Mouse (Mus musculus): Measurements from ENCODE around the gene Cabin1. TPM values are rescaled to one million over a fixed set of nuclear protein-coding genes. Genes with fewer than 3 reads are reported as not detected.
A peak's percentile ranks its signal among the peaks of the same experiment; 100 is the strongest.

The Cabin1 gene
- polyA plus RNA-seq, 1 experiment from 2014 or later = 39.7 TPM

- Histone ChIP-seq H3K9me3 (no peaks in the 10 kb centered on the region), H3K27me3 (no peaks in the 10 kb centered on the region), H3K27ac (no peak overlapping the region), H3K36me3 (peaks cover 54% of the 10 kb centered on the region), H3K4me1 (replicated peaks) (peaks cover 17% of the 10 kb centered on the region), H3K9ac (replicated peaks) (no peak overlapping the region), H3K4me3 (replicated peaks) (no peak overlapping the region), H3K4me2 (replicated peaks) (no peak overlapping the region)
- no peak for ATAC-seq
- WGBS = 74% methylated on average over 3 of the region's 3 CpGs
Observed at GRCm38 (mm10) chr10:75707901-75708632, 56.1 kb downstream of the Cabin1 start.

GRCm38 (mm10) chr10:75706632-75707216, 57.4 kb downstream of the Cabin1 start:
- 83% methylated on average over 8 of the region's 8 CpGs for WGBS
- H3K4me2 ChIP-seq (replicated peaks) = no peak overlapping the region
- ATAC-seq = no peak

GRCm38 (mm10) chr10:75705681-75706400, 58.3 kb downstream of the Cabin1 start:
- no peak overlapping the region for H3K27ac ChIP-seq
- H3K4me3 ChIP-seq (replicated peaks) = no peak overlapping the region
- no peak overlapping the region for H3K9ac ChIP-seq (replicated peaks)
- H3K36me3 ChIP-seq = peaks cover 34% of the 10 kb centered on the region
- H3K27me3 ChIP-seq = no peaks in the 10 kb centered on the region
- no peak for ATAC-seq
- peaks cover 17% of the 10 kb centered on the region for H3K4me1 ChIP-seq (replicated peaks)
- no peaks in the 10 kb centered on the region for H3K9me3 ChIP-seq
- H3K4me2 ChIP-seq (replicated peaks) = no peak overlapping the region
- 80% methylated on average over 7 of the region's 7 CpGs for WGBS

More at GRCm38 (mm10) chr10:75706632-75707216, 57.4 kb downstream of the Cabin1 start:
- peaks cover 40% of the 10 kb centered on the region for H3K36me3 ChIP-seq
- H3K9me3 ChIP-seq = no peaks in the 10 kb centered on the region
- H3K4me3 ChIP-seq (replicated peaks) = no peak overlapping the region
- H3K4me1 ChIP-seq (replicated peaks) = peaks cover 17% of the 10 kb centered on the region
- no peak overlapping the region for H3K9ac ChIP-seq (replicated peaks)
- no peak overlapping the region for H3K27ac ChIP-seq
- no peaks in the 10 kb centered on the region for H3K27me3 ChIP-seq

GRCm38 (mm10) chr10:75704212-75705185, 59.6 kb downstream of the Cabin1 start:
- WGBS = 30% methylated on average over 15 of the region's 15 CpGs
- H3K27ac ChIP-seq = peak overlapping the region; percentile 52
- no peaks in the 10 kb centered on the region for H3K9me3 ChIP-seq
- no peak overlapping the region for H3K4me2 ChIP-seq (replicated peaks)
- peaks cover 36% of the 10 kb centered on the region for H3K36me3 ChIP-seq
- H3K4me3 ChIP-seq (replicated peaks) = no peak overlapping the region
- no peaks in the 10 kb centered on the region for H3K27me3 ChIP-seq
- H3K9ac ChIP-seq (replicated peaks) = peak overlapping the region; percentile 16; the same call in 1 of the 2 replicates
- H3K4me1 ChIP-seq (replicated peaks) = peaks cover 17% of the 10 kb centered on the region
- peak; percentile 85 for ATAC-seq

GRCm38 (mm10) chr10:75703504-75703903, 60.6 kb downstream of the Cabin1 start:
- 71% methylated on average over 1 of the region's 1 CpGs for WGBS
- no peak overlapping the region for H3K4me2 ChIP-seq (replicated peaks)
- peak; percentile 15; the same call in 1 of the 2 replicates for ATAC-seq
- H3K27ac ChIP-seq = no peak overlapping the region
- peaks cover 36% of the 10 kb centered on the region for H3K36me3 ChIP-seq
- H3K27me3 ChIP-seq = no peaks in the 10 kb centered on the region
- no peaks in the 10 kb centered on the region for H3K9me3 ChIP-seq
- H3K4me3 ChIP-seq (replicated peaks) = no peak overlapping the region
- no peak overlapping the region for H3K9ac ChIP-seq (replicated peaks)
- peaks cover 17% of the 10 kb centered on the region for H3K4me1 ChIP-seq (replicated peaks)

GRCm38 (mm10) chr10:75702494-75702893, 61.6 kb downstream of the Cabin1 start:
- Histone ChIP-seq H3K27ac (no peak overlapping the region), H3K4me1 (replicated peaks) (peaks cover 17% of the 10 kb centered on the region), H3K9ac (replicated peaks) (no peak overlapping the region), H3K36me3 (peaks cover 40% of the 10 kb centered on the region), H3K4me3 (replicated peaks) (no peak overlapping the region), H3K9me3 (no peaks in the 10 kb centered on the region), H3K4me2 (replicated peaks) (no peak overlapping the region), H3K27me3 (no peaks in the 10 kb centered on the region)
- WGBS = 96% methylated on average over 2 of the region's 2 CpGs
- ATAC-seq = no peak

GRCm38 (mm10) chr10:75701280-75701679, 62.9 kb downstream of the Cabin1 start:
- H3K27me3 ChIP-seq = no peaks in the 10 kb centered on the region
- H3K9ac ChIP-seq (replicated peaks) = no peak overlapping the region
- H3K4me2 ChIP-seq (replicated peaks) = no peak overlapping the region
- H3K4me1 ChIP-seq (replicated peaks) = peaks cover 17% of the 10 kb centered on the region
- WGBS = 90% methylated on average over 6 of the region's 6 CpGs
- no peaks in the 10 kb centered on the region for H3K9me3 ChIP-seq
- H3K27ac ChIP-seq = no peak overlapping the region
- peaks cover 46% of the 10 kb centered on the region for H3K36me3 ChIP-seq
- no peak overlapping the region for H3K4me3 ChIP-seq (replicated peaks)
- ATAC-seq = no peak

- Histone ChIP-seq H3K36me3 (peaks cover 78% of the 10 kb centered on the region), H3K27ac (no peak overlapping the region), H3K9me3 (no peaks in the 10 kb centered on the region), H3K27me3 (no peaks in the 10 kb centered on the region), H3K4me1 (replicated peaks) (no peaks in the 10 kb centered on the region), H3K4me2 (replicated peaks) (no peak overlapping the region), H3K9ac (replicated peaks) (no peak overlapping the region), H3K4me3 (replicated peaks) (no peak overlapping the region)
- ATAC-seq = no peak
- WGBS = 95% methylated on average over 3 of the region's 3 CpGs
Observed at GRCm38 (mm10) chr10:75697693-75698092, 66.4 kb downstream of the Cabin1 start.

- H3K4me1 ChIP-seq (replicated peaks) = no peaks in the 10 kb centered on the region
- H3K27me3 ChIP-seq = no peaks in the 10 kb centered on the region
- H3K27ac ChIP-seq = no peak overlapping the region
- no peaks in the 10 kb centered on the region for H3K9me3 ChIP-seq
- H3K36me3 ChIP-seq = peaks cover 85% of the 10 kb centered on the region
- H3K4me3 ChIP-seq (replicated peaks) = no peak overlapping the region
- 88% methylated on average over 7 of the region's 7 CpGs for WGBS
- no peak for ATAC-seq
- H3K4me2 ChIP-seq (replicated peaks) = no peak overlapping the region
- H3K9ac ChIP-seq (replicated peaks) = no peak overlapping the region
Observed at GRCm38 (mm10) chr10:75696597-75697355, 67.4 kb downstream of the Cabin1 start.

GRCm38 (mm10) chr10:75695521-75695920, 68.6 kb downstream of the Cabin1 start:
- ATAC-seq = no peak
- Histone ChIP-seq H3K9me3 (no peaks in the 10 kb centered on the region), H3K27me3 (no peaks in the 10 kb centered on the region), H3K4me2 (replicated peaks) (no peak overlapping the region), H3K4me1 (replicated peaks) (no peaks in the 10 kb centered on the region), H3K9ac (replicated peaks) (no peak overlapping the region), H3K27ac (no peak overlapping the region), H3K36me3 (peaks cover 95% of the 10 kb centered on the region), H3K4me3 (replicated peaks) (no peak overlapping the region)
- WGBS = 100% methylated on average over 2 of the region's 2 CpGs

GRCm38 (mm10) chr10:75695078-75695477, 69.1 kb downstream of the Cabin1 start:
- Histone ChIP-seq H3K9ac (replicated peaks) (no peak overlapping the region), H3K4me3 (replicated peaks) (no peak overlapping the region), H3K4me1 (replicated peaks) (no peaks in the 10 kb centered on the region), H3K27ac (no peak overlapping the region), H3K27me3 (no peaks in the 10 kb centered on the region), H3K36me3 (peaks cover 92% of the 10 kb centered on the region), H3K9me3 (no peaks in the 10 kb centered on the region), H3K4me2 (replicated peaks) (no peak overlapping the region)
- 91% methylated on average over 5 of the region's 5 CpGs for WGBS
- ATAC-seq = no peak
